Mouse (Mus musculus) cerebellum, adult 2 months (tissue): ENCODE results near the gene Kif28.

Experiments
- CTCF ChIP-seq: fragments of 200-500 bp; IDR thresholded peaks from 2 replicates; pipeline ENCODE4 v1.5.1; 2011; ENCODE audit warnings: low read depth, mild to moderate bottlenecking, control low read depth, low read length, moderate library complexity, borderline replicate concordance; ENCODE audit not compliant: insufficient read depth
- POLR2A ChIP-seq: fragments of 200-500 bp; IDR thresholded peaks from 2 replicates; pipeline ENCODE4 v1.6.1; 2011; ENCODE audit warnings: low read length, control low read depth, borderline replicate concordance; ENCODE audit not compliant: insufficient read depth

DNA sequence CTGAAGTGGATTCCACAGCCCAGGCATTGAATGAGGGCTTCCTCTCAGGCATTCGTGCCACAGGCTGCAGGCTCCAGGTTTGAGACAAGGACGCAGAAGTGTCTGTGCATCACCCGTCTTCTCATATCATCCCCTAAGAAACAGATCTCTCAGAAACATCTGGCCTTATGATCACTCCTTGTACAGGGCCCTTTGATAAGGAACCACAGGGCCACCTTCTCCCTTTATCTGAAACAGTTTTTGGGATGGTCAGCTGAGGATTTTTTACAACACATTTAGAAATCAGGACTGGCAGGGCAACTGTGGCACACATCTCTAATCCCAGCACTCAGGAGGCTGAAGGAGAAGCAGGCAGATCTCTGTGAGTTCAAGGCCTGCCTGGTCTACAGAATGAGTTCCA lies 95.7 kb downstream of the Kif28 start:
- TF ChIP-seq POLR2A, result no peak
- TF ChIP-seq CTCF, result no peak
